Mouse (Mus musculus) megakaryocyte, adult 5-6 weeks (primary cell): Measurements from ENCODE around the gene Rabl3. TPM values are rescaled to one million over a fixed set of nuclear protein-coding genes. Genes with fewer than 3 reads are reported as not detected.

Experiments
- ATAC-seq: 2 replicates; pipeline ENCODE4 v1.8.0; 2016; ENCODE audit warnings: mild to moderate bottlenecking, inconsistent platforms; ENCODE audit not compliant: poor library complexity, severe bottlenecking
- total RNA-seq, 2 experiments: library from RNA; stranded (forward) in 1 of 2; stranded (reverse) in 1 of 2; fragments of 153-499, 151-499 nt in 1 of 2; fragments of 221-1000, 200-1000 nt in 1 of 2; gene quantifications; 2 replicates each; pipeline versions ENCODE4 v1.2.3 to v1.2.4; 2015 to 2017

The Rabl3 gene
- total RNA-seq, 2 experiments from 2014 or later = 5.6 to 12.2 TPM

GRCm38 (mm10) chr16:37540776-37541175 lies 1.1 kb downstream of the Rabl3 start:
- ATAC-seq = no peak

DNA sequence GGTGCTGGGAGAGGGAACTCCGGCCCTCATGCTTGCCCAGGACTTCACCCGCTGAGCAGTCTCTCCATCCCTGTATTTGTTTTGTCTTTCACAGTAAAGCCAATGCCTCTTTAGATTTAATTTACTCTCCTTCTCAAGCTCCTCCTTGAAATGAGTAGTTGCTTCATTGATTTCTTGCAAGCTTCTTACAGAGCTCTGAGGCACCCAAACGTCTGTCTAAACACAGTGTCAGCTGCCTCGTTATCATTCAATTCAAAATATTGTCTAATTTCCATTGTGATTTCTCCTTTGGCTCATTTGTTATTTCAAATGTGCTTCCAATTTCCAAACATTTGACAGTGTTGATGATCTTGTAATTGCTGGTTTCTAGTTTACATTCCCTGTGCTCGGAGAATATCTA lies 6.6 kb downstream of the Rabl3 start:
- no peak for ATAC-seq

GRCm38 (mm10) chr16:37550266-37550665 lies 10.6 kb downstream of the Rabl3 start:
- ATAC-seq = no peak

DNA sequence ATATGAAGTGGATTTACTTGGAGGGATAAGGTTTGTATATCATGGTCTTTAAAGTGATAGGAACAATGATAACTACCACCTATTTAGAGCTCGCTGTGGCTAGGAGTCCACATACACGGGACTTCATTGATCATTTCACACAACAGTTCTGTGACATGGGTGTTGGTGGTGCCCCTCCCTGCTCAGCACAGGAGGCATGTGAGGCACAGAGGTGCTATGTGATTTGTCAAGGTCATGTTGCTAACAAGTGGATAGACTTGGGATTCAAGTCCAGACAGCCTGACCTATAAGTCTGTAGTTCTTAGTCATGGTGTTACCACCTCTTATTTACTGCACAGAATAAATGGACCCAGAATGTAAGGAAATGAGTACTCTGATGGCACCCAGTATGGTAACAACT lies 11.3 kb downstream of the Rabl3 start:
- no peak for ATAC-seq

DNA sequence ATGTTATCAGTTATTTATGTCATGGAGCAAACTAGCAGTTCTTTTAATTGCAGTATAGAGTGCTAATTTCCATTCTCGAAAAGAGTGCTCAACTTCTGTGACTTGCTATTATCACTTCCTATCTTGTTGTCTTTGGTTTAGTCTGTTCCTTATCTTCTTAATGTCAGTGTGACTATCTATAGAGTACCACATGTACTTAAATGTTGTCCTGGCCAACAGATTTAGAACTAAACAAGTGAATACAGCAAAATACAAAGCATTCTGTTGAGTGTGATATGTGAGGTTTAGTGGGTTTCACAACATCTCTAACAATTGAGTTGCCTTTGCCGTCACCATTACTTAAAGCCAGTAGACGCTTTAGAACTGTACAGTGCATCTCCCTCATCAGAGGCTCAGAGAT lies 13.1 kb downstream of the Rabl3 start:
- no peak for ATAC-seq

GRCm38 (mm10) chr16:37562414-37562813 lies 22.7 kb downstream of the Rabl3 start:
- ATAC-seq = no peak

- no peak for ATAC-seq
These were observed 23.3 kb downstream of the Rabl3 start for GRCm38 (mm10) chr16:37562961-37563360.

DNA sequence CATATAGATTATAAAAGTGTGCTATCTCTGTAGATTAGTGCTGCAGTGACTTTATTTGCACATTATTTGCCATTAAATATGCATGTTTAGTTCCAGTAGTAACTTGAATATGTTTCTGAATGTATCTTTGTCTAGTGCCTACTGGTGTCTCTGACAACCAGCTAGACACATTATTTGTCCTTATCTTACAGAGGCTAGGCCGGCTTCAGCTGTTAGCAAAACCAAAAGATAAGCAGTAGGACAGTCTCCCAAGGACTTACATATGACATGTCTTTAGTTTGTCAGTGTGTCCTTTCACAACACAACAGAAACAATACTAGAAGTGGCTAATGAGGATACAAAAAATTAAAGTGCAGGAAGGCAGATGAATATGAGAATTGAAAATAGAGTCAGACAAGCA lies 25.4 kb downstream of the Rabl3 start:
- ATAC-seq = no peak

DNA sequence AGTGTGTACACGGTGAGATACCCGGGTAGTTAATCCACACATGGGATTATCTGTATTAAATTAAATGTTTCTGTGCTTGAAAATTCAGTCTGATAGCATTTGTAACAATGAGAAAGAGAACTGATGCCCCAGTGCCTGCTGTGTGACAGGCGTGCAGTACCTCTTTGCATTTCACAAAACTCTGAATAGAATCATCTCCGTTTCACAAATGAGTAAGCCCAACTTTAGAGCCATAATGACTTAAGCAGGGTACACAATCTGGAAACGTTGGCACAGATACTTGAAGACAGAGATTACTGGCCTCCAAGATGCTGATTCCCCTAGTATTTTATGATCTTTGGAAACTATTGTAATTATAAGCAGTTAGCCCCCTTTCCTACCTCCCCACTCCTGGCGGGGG lies 26.4 kb downstream of the Rabl3 start:
- no peak for ATAC-seq

- no peak for ATAC-seq
These were observed 27.7 kb downstream of the Rabl3 start for GRCm38 (mm10) chr16:37567113-37568050.

DNA sequence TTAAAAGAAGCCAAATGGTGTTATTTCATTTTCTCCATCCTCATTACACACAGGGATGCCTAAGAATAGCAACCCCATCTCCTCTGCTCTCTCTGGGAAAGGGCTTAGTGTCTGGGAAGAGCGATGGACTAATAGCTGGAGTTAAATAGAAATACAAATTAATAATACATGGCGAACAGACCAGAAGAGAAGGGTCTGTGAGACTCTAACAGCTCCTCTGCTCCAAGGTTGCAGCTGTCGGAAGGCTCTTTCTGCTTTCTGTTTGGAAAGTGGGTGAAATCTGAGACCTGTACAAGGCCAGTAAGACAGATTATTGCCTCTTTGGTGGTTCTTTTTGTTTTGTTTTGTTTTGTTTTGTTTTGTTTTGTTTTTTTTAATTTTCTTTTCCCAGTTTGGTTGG lies 31.9 kb downstream of the Rabl3 start:
- ATAC-seq = no peak

- ATAC-seq = no peak
These were observed 32.6 kb downstream of the Rabl3 start for GRCm38 (mm10) chr16:37572117-37572754.

DNA sequence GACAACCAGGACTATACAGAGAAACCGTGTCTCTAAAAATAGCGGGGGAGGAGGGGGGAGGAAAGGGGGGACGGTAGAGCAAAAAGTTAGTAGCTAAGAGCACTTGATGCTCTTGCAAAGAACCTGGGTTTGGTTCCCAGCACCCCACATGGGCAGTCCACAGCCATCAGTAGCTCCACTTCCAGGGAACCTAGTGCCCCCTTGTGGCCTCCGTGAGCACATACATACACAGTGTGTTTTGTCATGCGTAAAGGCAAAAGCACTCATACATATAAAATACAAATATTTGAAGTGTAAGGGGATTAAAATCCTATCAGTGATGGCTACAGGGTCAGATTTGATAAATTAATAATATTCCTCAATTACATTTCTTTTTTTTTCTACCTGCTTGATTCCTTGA lies 33.4 kb downstream of the Rabl3 start:
- no peak for ATAC-seq

DNA sequence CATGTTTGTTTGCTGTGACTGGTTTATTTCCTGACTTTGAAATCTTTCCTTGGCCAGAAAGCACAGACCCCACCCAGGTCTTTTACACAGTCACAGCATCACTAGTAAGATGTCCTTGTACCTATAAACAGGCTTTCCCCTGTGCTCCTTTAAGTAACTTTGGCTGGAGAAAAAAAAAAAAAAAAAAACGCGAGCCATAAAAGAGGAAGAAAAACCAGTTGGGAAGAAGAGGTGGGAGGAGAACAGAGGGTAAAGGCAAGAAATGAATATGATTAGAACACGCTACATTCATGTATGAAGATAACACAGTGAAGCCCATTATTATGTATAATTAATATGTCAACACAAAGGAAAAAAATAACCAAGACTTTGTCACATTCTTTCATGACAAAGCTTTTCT lies 35.6 kb downstream of the Rabl3 start:
- no peak for ATAC-seq

- ATAC-seq = no peak
These were observed 39.9 kb downstream of the Rabl3 start for GRCm38 (mm10) chr16:37579591-37579990.

DNA sequence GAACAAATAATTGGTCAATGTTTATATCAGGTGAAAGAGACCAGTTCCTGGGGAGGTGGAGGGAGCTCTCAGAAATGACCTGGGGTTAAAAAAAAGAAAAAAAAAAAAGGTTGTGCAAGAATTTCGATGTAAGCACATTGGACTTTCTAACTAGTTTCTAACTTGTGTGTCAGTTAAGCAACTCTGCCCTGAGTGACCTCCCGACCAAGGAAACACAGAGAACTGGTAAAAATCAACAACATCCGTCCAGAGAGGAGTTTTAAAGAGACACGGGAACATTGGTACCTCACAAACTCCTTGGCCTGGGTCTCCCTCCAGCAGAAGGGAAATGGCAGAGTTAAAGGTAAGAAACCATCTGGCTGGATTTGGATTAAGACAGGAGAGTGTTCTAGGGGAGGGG lies 40.3 kb downstream of the Rabl3 start, which contains the start of gene Hgd:
TSS of gene Hgd (plus strand) at position 160 of the 400 bp plus-strand sequence.
- ATAC-seq = no peak

- ATAC-seq = no peak
These were observed 41.0 kb downstream of the Rabl3 start for GRCm38 (mm10) chr16:37580651-37581050.

DNA sequence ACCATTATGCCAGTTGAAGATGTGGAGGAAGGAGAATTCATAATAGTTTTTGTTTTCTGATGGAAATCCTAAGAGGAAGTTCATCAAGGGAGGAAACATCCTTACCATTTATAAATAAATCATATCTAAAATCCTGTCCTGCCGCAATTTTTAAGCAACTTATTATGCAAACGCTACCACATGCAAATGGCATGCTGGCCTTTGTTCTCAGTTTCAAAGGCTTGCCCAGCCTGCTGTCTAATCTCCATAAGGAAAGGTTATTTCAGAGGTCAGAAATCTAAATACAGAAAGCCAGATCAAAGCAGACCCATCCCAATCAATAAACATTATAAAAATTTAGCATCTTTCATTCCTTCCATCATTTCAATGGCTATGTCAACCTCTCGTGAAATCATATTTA lies 42.2 kb downstream of the Rabl3 start:
- ATAC-seq = no peak

GRCm38 (mm10) chr16:37583306-37583705 lies 43.6 kb downstream of the Rabl3 start:
- ATAC-seq = no peak

GRCm38 (mm10) chr16:37583801-37584200 lies 44.1 kb downstream of the Rabl3 start:
- no peak for ATAC-seq

GRCm38 (mm10) chr16:37584218-37585035 lies 44.7 kb downstream of the Rabl3 start:
- ATAC-seq = no peak
